Mouse (Mus musculus): ENCODE measurements around the gene C1d. TPM values are rescaled to one million over a fixed set of nuclear protein-coding genes. Genes with fewer than 3 reads are reported as not detected.

Gene C1d
- polyA plus RNA-seq (2012; rRNA removed; ENCODE audit: low replicate concordance), result 4.3 and 12.5 TPM in 2 replicates

DNA sequence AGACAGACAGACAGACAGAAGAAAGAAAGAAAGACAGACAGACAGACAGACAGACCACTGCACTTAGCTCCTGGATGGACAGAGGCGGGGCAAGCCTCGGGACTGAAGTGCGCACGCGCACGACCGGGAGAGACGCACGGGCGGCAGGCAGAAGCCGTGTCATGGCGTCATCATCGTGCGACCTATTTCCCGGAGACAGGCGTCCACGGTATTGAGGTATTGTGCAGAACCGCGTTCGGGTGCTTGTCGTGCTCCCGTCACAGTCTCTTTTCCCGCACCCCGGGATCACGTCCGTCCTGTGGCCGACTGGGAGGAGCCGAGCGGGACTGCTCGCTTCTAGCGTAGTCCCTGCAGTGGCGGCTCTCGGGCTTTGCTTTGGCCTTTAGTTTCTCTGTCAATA lies at the start of gene C1d:
C1d (plus strand) TSS at position 137 of the 400 bp plus-strand sequence.

GRCm38 (mm10) chr11:17211258-17212140 lies 45.9 kb upstream of the C1d start, which contains the start of gene Pno1:
Pno1 (minus strand) TSS chr11:17211568.

Other genes with a start within 250 kb of the C1d start
- gene Cnrip1, start 206.0 kb upstream of the C1d start, polyA plus RNA-seq (2012; rRNA removed; ENCODE audit: low replicate concordance), result 18.7 and 19.6 TPM in 2 replicates
- gene Plek, start 205.2 kb upstream of the C1d start, polyA plus RNA-seq (2012; rRNA removed; ENCODE audit: low replicate concordance), result 2.8 and 5.8 TPM in 2 replicates
- 26.8 and 77.3 TPM in 2 replicates for gene Ppp3r1, start 98.3 kb upstream of the C1d start, polyA plus RNA-seq (2012; rRNA removed; ENCODE audit: low replicate concordance)
- gene Wdr92, start 75.5 kb upstream of the C1d start, polyA plus RNA-seq (2012; rRNA removed; ENCODE audit: low replicate concordance), result 5.4 and 9.0 TPM in 2 replicates
- gene Pno1, start 46.0 kb upstream of the C1d start, polyA plus RNA-seq (2012; rRNA removed; ENCODE audit: low replicate concordance), result 3.5 and 4.2 TPM in 2 replicates